Mouse (Mus musculus): ENCODE measurements around the gene Ints7. TPM values are rescaled to one million over a fixed set of nuclear protein-coding genes. Genes with fewer than 3 reads are reported as not detected.
A peak's percentile ranks its signal among the peaks of the same experiment; 100 is the strongest.

Ints7 gene
- polyA plus RNA-seq, 1 experiment, result 14.2 TPM

DNA sequence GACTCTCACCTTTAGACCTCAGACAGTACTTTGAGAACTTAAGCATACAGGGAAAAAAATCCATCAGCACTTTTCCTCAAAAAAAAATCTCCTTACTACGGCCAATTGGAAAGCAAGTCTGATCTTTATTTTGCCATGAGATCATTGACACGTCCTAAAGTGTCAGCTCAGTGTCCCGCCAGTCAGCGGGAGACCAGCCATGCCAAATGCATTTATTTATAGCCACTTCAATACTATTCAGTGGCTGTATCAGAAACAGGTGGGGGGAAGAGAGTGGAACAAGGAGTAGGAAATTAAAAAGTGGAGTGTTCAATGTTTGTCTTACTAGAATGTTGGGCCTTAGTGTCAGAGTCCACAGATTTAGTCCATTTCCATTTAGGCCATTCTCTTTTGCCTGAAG, 24.6 kb upstream of the Ints7 start:
- TF ChIP-seq CTCF (IDR thresholded peaks at IDR 0.05; ENCODE audit: low read depth, low read length), result no peak
- TF ChIP-seq POLR2A (IDR thresholded peaks at IDR 0.05; ENCODE audit: borderline replicate concordance, low read depth, low read length), result no peak
- Histone ChIP-seq H3K4me1 (ENCODE audit: control insufficient read depth, insufficient read depth, low read length) (no peaks in the 10 kb centered on the region), H3K27ac (ENCODE audit: insufficient read depth, low read depth, low read length) (no peak overlapping the region), H3K4me3 (ENCODE audit: insufficient read depth, low read length) (no peak overlapping the region)

DNA sequence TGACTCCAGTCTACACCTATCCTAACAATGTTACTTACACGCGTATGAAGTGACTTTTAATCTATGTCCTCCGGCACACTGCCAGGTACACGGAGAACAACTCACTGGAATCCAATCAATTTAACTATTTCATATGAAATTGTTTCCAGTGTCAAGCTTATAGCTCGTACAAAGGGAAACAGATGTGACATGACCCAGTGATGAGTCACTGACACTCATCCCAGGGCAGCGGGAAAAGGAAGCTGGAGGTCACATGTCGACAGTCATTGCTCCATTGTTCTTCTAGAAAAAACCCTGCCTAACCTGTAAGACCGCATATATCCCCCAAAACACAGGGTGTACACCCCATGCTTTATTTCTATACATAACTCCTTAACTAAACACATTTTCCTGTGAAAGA, 18.3 kb upstream of the Ints7 start:
- H3K4me1 ChIP-seq (ENCODE audit: control insufficient read depth, insufficient read depth, low read length), result peaks cover 40% of the 10 kb centered on the region
- TF ChIP-seq CTCF (IDR thresholded peaks at IDR 0.05; ENCODE audit: low read depth, low read length) (no peak), POLR2A (IDR thresholded peaks at IDR 0.05; ENCODE audit: borderline replicate concordance, low read depth, low read length) (no peak)
- peak overlapping the region; percentile 74 for H3K27ac ChIP-seq (ENCODE audit: insufficient read depth, low read depth, low read length)
- H3K4me3 ChIP-seq (ENCODE audit: insufficient read depth, low read length), result no peak overlapping the region

DNA sequence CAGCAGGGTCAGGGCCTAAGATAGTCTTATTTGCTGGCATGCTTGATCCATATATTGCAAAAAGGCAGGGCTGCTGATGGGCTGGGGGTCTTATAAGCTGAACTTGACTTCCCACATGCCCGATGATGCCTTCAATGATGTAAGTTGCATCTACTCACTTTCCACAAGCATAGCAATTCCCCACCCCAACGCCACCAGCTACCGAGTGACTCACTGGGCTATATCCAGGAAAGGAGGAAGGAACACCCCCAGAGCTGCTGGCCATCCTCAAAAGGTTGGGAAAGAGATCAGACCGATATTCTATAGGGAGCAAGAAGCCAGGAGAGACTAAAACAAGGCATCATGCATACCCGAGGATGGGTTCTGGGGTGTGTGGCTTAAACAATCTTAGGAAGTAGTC, 15.7 kb upstream of the Ints7 start:
- Histone ChIP-seq H3K4me3 (ENCODE audit: insufficient read depth, low read length) (no peak overlapping the region), H3K4me1 (ENCODE audit: control insufficient read depth, insufficient read depth, low read length) (peaks cover 40% of the 10 kb centered on the region), H3K27ac (ENCODE audit: insufficient read depth, low read depth, low read length) (peak overlapping the region; percentile 59)
- TF ChIP-seq POLR2A (IDR thresholded peaks at IDR 0.05; ENCODE audit: borderline replicate concordance, low read depth, low read length), result no peak
- no peak for TF ChIP-seq CTCF (IDR thresholded peaks at IDR 0.05; ENCODE audit: low read depth, low read length)

DNA sequence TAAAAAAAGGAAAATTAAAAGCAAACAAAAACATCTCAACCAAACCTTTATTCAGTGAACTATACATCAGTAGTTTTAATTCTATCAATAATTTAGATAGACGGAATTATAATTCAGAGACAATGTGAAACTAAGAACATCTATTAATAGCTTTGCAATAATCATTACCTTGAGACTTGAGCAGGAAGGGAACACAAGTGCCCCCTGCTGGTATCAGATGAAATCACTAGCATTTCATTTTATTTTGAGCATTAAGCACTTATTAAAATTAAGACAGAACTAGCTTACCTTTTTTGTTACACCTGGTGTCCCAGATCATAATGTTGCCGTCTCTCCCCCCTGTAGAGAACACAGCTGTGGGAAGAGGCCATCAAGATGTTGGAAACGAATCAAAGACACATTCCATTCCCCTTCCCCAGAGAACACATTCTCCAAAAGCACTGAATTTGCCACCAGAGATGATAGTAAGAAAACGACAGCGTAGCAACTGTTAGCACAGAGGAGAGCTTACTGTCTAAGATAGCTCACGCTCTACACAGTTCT, 12.5 kb upstream of the Ints7 start:
- Histone ChIP-seq H3K4me1 (ENCODE audit: control insufficient read depth, insufficient read depth, low read length) (peaks cover 28% of the 10 kb centered on the region), H3K27ac (ENCODE audit: insufficient read depth, low read depth, low read length) (no peak overlapping the region), H3K4me3 (ENCODE audit: insufficient read depth, low read length) (no peak overlapping the region)
- TF ChIP-seq POLR2A (IDR thresholded peaks at IDR 0.05; ENCODE audit: borderline replicate concordance, low read depth, low read length) (no peak), CTCF (IDR thresholded peaks at IDR 0.05; ENCODE audit: low read depth, low read length) (no peak)

DNA sequence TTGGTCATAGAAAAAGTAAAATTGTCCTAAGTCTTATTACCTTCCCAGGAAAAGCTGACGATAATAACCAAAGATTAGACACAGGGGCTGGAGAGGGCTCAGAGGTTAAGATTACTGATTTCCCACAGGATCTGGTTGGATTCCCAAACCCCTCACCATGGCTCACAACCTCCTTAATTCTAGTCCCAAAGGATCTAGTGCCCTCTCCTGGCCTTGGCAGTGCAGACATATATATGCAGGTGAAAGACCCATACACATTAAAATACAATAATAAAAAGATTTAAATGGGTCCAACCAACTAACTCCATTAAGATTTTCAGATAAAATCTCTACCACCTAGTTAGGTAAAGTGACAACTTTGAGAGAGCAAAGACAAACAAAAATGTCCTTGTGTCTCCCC, 7.6 kb upstream of the Ints7 start:
- TF ChIP-seq CTCF (IDR thresholded peaks at IDR 0.05; ENCODE audit: low read depth, low read length), result no peak
- Histone ChIP-seq H3K4me1 (ENCODE audit: control insufficient read depth, insufficient read depth, low read length) (0 out of 2 replicates have a peak, but pooled peaks cover 3% of the 10 kb centered on the region), H3K4me3 (ENCODE audit: insufficient read depth, low read length) (no peak overlapping the region), H3K27ac (ENCODE audit: insufficient read depth, low read depth, low read length) (no peak overlapping the region)

DNA sequence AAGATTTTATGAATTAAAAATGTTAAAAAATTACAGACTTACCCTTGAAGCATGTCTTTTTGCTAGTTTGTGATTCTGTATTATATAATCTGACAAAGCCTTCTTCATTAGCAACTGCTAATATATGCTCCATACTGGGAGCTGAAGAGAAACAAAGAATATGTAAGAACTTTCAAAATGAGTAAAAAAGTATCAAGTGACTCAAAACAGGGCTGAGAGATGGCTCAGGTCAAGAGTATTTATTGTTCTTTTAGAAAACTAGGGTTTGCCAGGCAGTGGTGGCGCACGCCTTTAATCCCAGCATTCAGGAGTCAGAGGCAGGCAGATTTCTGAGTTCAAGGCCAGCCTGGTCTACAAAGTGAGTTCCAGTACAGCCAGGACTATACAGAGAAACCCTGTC, 5.8 kb upstream of the Ints7 start:
- Histone ChIP-seq H3K27ac (ENCODE audit: insufficient read depth, low read depth, low read length) (no peak overlapping the region), H3K4me3 (ENCODE audit: insufficient read depth, low read length) (no peak overlapping the region), H3K4me1 (ENCODE audit: control insufficient read depth, insufficient read depth, low read length) (0 out of 2 replicates have a peak, but pooled peaks cover 3% of the 10 kb centered on the region)
- TF ChIP-seq POLR2A (IDR thresholded peaks at IDR 0.05; ENCODE audit: borderline replicate concordance, low read depth, low read length) (no peak), CTCF (IDR thresholded peaks at IDR 0.05; ENCODE audit: low read depth, low read length) (no peak)

DNA sequence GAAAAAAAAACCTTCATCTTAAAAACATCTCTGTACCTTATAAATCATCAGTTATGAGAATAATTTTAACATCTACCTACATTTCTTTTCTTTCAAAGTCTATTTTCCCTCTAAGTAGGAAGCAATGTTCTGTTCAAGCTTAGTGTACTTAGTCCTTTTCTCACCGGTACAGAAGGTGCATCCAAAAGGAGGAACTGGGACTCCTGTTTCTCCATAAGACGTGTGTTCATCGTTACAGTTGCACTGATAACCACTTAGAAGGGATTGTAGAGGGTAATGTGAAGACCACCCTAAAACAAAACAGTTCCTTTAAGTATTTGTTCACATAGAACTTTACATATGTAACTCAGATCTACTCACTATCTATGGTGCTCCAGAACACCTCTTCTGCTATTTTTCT, 5.0 kb upstream of the Ints7 start:
- Histone ChIP-seq H3K27ac (ENCODE audit: insufficient read depth, low read depth, low read length) (no peak overlapping the region), H3K4me1 (ENCODE audit: control insufficient read depth, insufficient read depth, low read length) (0 out of 2 replicates have a peak, but pooled peaks cover 3% of the 10 kb centered on the region), H3K4me3 (ENCODE audit: insufficient read depth, low read length) (no peak overlapping the region)
- TF ChIP-seq POLR2A (IDR thresholded peaks at IDR 0.05; ENCODE audit: borderline replicate concordance, low read depth, low read length), result no peak
- TF ChIP-seq CTCF (IDR thresholded peaks at IDR 0.05; ENCODE audit: low read depth, low read length), result no peak

DNA sequence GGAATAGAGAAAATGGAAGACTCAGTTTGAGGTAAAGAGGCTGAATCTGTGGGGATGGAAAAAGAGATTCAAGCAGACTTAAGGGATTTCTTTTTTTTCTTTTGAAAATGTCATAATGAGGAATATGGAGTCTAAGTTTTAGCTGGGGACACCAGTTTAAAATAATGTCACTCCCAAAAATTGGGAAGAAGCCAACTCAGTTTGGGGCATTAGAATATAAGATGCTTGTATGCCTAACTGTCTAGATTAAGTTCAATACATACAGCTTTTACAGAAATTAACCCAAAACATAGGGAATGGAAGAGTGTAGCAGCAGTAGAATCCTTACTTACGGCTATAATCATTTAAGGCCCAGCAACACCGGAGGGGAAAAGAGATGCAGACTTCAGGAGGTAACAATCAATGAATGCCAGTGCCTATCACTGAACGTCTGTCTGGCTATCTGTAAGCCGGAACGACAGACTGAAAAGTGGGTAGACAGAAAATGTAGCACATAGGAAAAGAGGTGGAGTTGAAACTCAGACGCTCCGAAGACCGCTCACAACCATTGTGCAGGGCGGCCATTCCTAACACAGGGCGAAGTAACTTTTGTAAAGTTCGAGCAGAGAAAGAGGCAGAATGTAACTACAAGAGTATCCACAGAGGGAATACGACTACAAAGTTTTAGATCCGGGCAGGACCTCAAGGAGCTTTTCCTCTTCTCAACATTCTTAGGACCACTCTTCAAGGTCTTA, 1.4 kb upstream of the Ints7 start:
- TF ChIP-seq POLR2A (IDR thresholded peaks at IDR 0.05; ENCODE audit: borderline replicate concordance, low read depth, low read length), result no peak
- no peak for TF ChIP-seq CTCF (IDR thresholded peaks at IDR 0.05; ENCODE audit: low read depth, low read length)

DNA sequence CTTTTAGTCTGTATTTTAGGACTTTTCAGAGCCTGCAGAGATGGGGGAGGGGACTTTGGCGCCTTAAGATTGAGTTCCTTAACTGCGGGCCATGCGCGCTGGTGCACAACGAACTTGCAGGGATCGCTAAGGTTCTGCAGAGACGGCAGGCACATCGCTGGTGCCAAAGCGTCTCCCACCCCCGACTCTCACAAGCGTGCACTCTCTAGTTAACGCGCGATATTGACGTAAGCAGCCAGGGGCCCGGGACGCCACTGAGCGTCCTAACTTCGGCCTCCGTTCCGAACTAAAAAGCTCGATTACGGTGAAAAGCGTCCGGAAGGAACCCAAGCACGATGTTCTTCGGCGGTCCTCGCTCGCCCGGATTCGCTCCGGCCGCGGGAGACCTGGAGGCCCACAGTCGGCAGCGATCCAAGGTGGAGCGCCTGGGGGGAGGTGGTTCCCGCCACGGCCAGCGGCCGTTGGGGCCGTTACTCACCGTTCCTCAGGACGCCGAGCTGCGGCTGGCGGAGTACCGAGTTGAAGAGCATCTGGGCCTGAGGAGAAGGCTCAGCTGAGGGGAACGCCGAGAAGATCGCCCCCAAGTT, 472 bp upstream of the Ints7 start:
- peak overlapping the region; percentile 60 for H3K27ac ChIP-seq (ENCODE audit: insufficient read depth, low read depth, low read length)

More for the DNA sequence above, 1.4 kb upstream of the Ints7 start:
- peak overlapping the region; percentile 60 for H3K27ac ChIP-seq (ENCODE audit: insufficient read depth, low read depth, low read length)
- peak overlapping the region; percentile 78 for H3K4me3 ChIP-seq (ENCODE audit: insufficient read depth, low read length)
- H3K4me1 ChIP-seq (ENCODE audit: control insufficient read depth, insufficient read depth, low read length), result peaks cover 16% of the 10 kb centered on the region

DNA sequence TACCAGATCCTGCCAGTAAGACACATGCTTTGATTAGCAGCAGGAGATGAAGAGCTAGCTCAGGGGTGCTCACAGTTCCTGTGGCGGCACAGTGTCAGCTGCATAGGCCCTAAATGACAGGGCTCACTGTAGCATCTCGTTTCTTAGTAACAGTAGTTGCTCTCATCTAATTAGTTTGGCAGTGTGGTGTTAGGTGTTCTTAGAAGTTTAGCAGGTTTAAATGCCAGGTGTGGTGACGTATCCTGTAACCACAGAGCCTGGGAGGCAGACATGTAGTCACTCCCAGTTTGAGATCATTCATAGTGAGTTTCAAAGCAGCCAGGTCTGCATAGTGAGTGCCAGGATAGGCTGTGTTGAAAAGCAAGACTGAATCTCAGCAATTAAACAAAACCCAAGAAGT, 4.1 kb downstream of the Ints7 start:
- no peak for TF ChIP-seq CTCF (IDR thresholded peaks at IDR 0.05; ENCODE audit: low read depth, low read length)
- TF ChIP-seq POLR2A (IDR thresholded peaks at IDR 0.05; ENCODE audit: borderline replicate concordance, low read depth, low read length), result no peak
- H3K4me1 ChIP-seq (ENCODE audit: control insufficient read depth, insufficient read depth, low read length), result peaks cover 12% of the 10 kb centered on the region
- no peak overlapping the region for H3K4me3 ChIP-seq (ENCODE audit: insufficient read depth, low read length)
- H3K27ac ChIP-seq (ENCODE audit: insufficient read depth, low read depth, low read length), result no peak overlapping the region

More for the DNA sequence above, 472 bp upstream of the Ints7 start:
- Histone ChIP-seq H3K4me1 (ENCODE audit: control insufficient read depth, insufficient read depth, low read length) (peaks cover 16% of the 10 kb centered on the region), H3K4me3 (ENCODE audit: insufficient read depth, low read length) (peak overlapping the region; percentile 78)
- TF ChIP-seq POLR2A (IDR thresholded peaks at IDR 0.05; ENCODE audit: borderline replicate concordance, low read depth, low read length), result no peak
- TF ChIP-seq CTCF (IDR thresholded peaks at IDR 0.05; ENCODE audit: low read depth, low read length), result no peak

Data from bone marrow macrophage, adult 2 months (primary cell).